Mouse (Mus musculus) olfactory bulb, adult 2 months (tissue): ENCODE results near the gene Xrcc6.

Experiments
- CTCF ChIP-seq: fragments of 200-500 bp; IDR thresholded peaks from 2 replicates; pipeline ENCODE4 v1.5.1; 2012; ENCODE audit warnings: low read depth, mild to moderate bottlenecking, low read length, moderate library complexity; ENCODE audit not compliant: insufficient read depth
- POLR2A ChIP-seq: fragments of 200-500 bp; IDR thresholded peaks from 2 replicates; pipeline ENCODE4 v1.6.1; 2012; ENCODE audit warnings: mild to moderate bottlenecking, low read depth, low read length, moderate library complexity; ENCODE audit not compliant: insufficient read depth

DNA sequence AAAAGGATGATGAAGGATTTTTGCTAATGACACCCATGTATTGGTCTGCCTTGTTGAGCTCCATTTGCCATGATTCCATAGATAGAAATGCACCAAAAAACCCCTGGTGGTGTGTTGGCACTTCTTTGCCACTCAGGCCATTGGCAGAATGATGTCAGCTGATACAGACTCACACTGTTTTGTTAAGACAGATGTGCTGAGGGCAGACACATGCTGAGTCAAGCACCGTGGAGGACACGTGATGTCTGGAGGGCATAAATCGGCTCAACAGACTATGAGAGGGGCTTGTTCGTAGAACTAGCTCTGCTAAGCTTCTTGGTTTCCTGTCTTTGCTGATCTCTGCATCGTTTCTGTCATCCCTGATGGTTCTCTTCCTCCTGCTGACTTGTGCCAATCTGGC is 64.9 kb downstream of the Xrcc6 start:
- TF ChIP-seq CTCF (no peak), POLR2A (no peak)
